Mouse (Mus musculus) thymus, adult 2 months (tissue): ENCODE data around the gene Xpnpep1.

Source experiments
- CTCF ChIP-seq: fragments of 200-500 bp; IDR thresholded peaks from 2 replicates; pipeline ENCODE4 v1.5.1; 2012; ENCODE audit warnings: mild to moderate bottlenecking, control low read depth, low read length, moderate library complexity, borderline replicate concordance; ENCODE audit not compliant: control insufficient read depth, poor library complexity, insufficient read depth; ENCODE audit errors: extremely low read depth
- POLR2A ChIP-seq: fragments of 200-500 bp; IDR thresholded peaks from 2 replicates; pipeline ENCODE4 v1.6.1; 2012; ENCODE audit warnings: mild to moderate bottlenecking, low read length, control low read depth, moderate library complexity; ENCODE audit not compliant: control insufficient read depth, poor library complexity, insufficient read depth; ENCODE audit errors: extremely low read depth

DNA sequence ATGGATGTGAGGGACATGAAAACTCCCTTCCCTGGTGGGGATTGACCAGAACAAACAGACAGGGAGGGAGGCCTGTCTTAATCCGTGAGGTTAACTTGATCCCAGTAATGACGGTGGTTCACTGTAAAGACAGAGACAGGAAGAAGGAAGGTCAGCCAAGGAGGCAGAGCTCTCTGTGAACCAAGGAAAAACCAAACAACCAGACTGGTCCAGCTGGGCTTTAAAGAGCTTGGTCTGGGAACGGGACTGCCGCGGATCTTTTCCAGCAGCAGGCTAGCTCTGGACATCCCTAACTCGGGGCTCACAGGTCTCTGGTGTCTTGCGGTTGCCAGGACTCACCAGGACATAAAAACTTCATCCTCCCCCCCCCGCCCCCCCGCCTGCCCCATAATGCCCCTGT, 26.5 kb upstream of the Xpnpep1 start:
- no peak for TF ChIP-seq CTCF
- TF ChIP-seq POLR2A, result no peak
